In the genomic region with DNA sequence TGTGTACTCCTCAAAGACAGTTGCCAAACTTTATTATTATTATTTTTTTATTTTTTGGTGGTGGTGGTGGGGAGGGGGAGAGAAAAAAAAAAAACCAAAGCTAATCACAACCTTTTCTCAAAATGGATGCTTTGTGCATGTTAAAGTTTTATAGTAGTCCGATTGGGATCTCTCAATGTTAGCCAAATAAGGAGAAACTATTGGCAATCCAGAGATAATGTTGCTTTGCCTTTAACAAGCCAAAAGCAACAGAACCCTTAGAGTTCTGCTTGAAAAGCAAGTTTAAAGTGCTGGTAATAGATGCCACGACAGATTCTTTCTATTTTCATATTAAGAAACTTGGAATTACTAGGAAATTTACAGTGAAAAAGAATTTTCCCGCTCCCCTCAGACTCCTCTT, we compare ENCODE assay signal across 8 mouse cellular contexts. TPM values are rescaled to one million over a fixed set of nuclear protein-coding genes. Genes with fewer than 3 reads are reported as not detected.
DNase-seq lines count a peak whose midpoint lies in the region; ATAC-seq and TF ChIP-seq lines count a peak whose summit lies in the region.

No protein-coding gene starts in this region.

- no peaks in the 10 kb centered on the region for H3K27me3 ChIP-seq in embryonic facial prominence, embryonic 13.5 days
- no peaks in the 10 kb centered on the region for H3K27me3 ChIP-seq in intestine, embryonic 16.5 days (replicated peaks; ENCODE audit: control insufficient read depth, insufficient read depth, low read length)
- no peaks in the 10 kb centered on the region; the same call in 1 of the 2 replicates for H3K27me3 ChIP-seq in neural tube, embryonic 14.5 days (ENCODE audit: control insufficient read depth, insufficient read depth, low read length)

- 4% methylated on average over 3 of the region's 3 CpGs for WGBS in lung, adult 2 months
- WGBS in embryonic facial prominence, embryonic 13.5 days, result 14% methylated on average over 3 of the region's 3 CpGs
- 12% methylated on average over 3 of the region's 3 CpGs for WGBS in intestine, embryonic 16.5 days
- WGBS in neural tube, embryonic 14.5 days, result 38% methylated on average over 3 of the region's 3 CpGs

- TF ChIP-seq CTCF in lung, adult 2 months (IDR thresholded peaks at IDR 0.05; ENCODE audit: insufficient read depth, low read length), result no peak

- ATAC-seq in embryonic facial prominence, embryonic 13.5 days (ENCODE audit: insufficient number of reproducible peaks, insufficient read depth, low FRiP score, low TSS enrichment, low read depth), result no peak
- no peak for ATAC-seq in intestine, embryonic 16.5 days
- no peak for ATAC-seq in neural tube, embryonic 14.5 days (ENCODE audit: low read depth)

- H3K9ac ChIP-seq in embryonic facial prominence, embryonic 13.5 days, result peak overlapping the region; percentile 99
- H3K9ac ChIP-seq in intestine, embryonic 16.5 days (ENCODE audit: low read depth, low read length), result peak overlapping the region; percentile 100
- peak overlapping the region; percentile 18; the same call in 1 of the 2 replicates for H3K9ac ChIP-seq in neural tube, embryonic 14.5 days (replicated peaks; ENCODE audit: low read depth, low read length)

- no peaks in the 10 kb centered on the region for H3K9me3 ChIP-seq in embryonic facial prominence, embryonic 13.5 days
- no peaks in the 10 kb centered on the region for H3K9me3 ChIP-seq in intestine, embryonic 16.5 days (ENCODE audit: control insufficient read depth, low read length)
- H3K9me3 ChIP-seq in neural tube, embryonic 14.5 days (ENCODE audit: control insufficient read depth, low read length), result no peaks in the 10 kb centered on the region; the same call in 1 of the 2 replicates

- peaks cover 27% of the 10 kb centered on the region for H3K4me1 ChIP-seq in lung, adult 2 months (ENCODE audit: control insufficient read depth, insufficient read depth, low read length)
- peaks cover 20% of the 10 kb centered on the region for H3K4me1 ChIP-seq in embryonic facial prominence, embryonic 13.5 days
- peaks cover 18% of the 10 kb centered on the region for H3K4me1 ChIP-seq in intestine, embryonic 16.5 days (ENCODE audit: control insufficient read depth, insufficient read depth, low read length)
- peaks cover 17% of the 10 kb centered on the region for H3K4me1 ChIP-seq in neural tube, embryonic 14.5 days (ENCODE audit: control insufficient read depth, insufficient read depth, low read length)

- H3K27ac ChIP-seq in embryonic facial prominence, embryonic 13.5 days, result 0 out of 2 replicates have a peak overlapping the region, but pooled peaks have one; percentile 98
- H3K27ac ChIP-seq in intestine, embryonic 16.5 days (ENCODE audit: low read length), result peak overlapping the region; percentile 94
- no peak overlapping the region for H3K27ac ChIP-seq in neural tube, embryonic 14.5 days (ENCODE audit: low read depth, low read length)

- no peak for TF ChIP-seq POLR2A in lung, adult 2 months (IDR thresholded peaks at IDR 0.05; ENCODE audit: borderline replicate concordance, extremely low read depth, low read depth, low read length)

- DNase-seq in lung, adult 2 months, result no peak
- DNase-seq in lung, adult 18-20 months, result no peak
- no peak for DNase-seq in gastrocnemius, postnatal 25 days
- no peak for DNase-seq in right cerebral cortex, postnatal 10 days (ENCODE audit: low spot score in 2 of 2)
- no peak for DNase-seq in urinary bladder, postnatal 36 days (ENCODE audit: low spot score in 2 of 2)

- peak overlapping the region; percentile 70 for H3K4me2 ChIP-seq in embryonic facial prominence, embryonic 13.5 days
- H3K4me2 ChIP-seq in intestine, embryonic 16.5 days (ENCODE audit: low read depth, low read length), result peak overlapping the region; percentile 66
- peak overlapping the region; percentile 41 for H3K4me2 ChIP-seq in neural tube, embryonic 14.5 days (ENCODE audit: low read depth, low read length)

- peak overlapping the region; percentile 95 for H3K4me3 ChIP-seq in lung, adult 2 months (replicated peaks; ENCODE audit: extremely low read depth, low read depth, low read length)
- H3K4me3 ChIP-seq in embryonic facial prominence, embryonic 13.5 days, result peak overlapping the region; percentile 99
- H3K4me3 ChIP-seq in intestine, embryonic 16.5 days (ENCODE audit: low read length), result peak overlapping the region; percentile 100
- peak overlapping the region; percentile 99 for H3K4me3 ChIP-seq in neural tube, embryonic 14.5 days (ENCODE audit: low read depth, low read length)

- no peaks in the 10 kb centered on the region; the same call in 1 of the 2 replicates for H3K36me3 ChIP-seq in embryonic facial prominence, embryonic 13.5 days
- H3K36me3 ChIP-seq in intestine, embryonic 16.5 days (ENCODE audit: control insufficient read depth, insufficient read depth, low read length), result no peaks in the 10 kb centered on the region
- H3K36me3 ChIP-seq in neural tube, embryonic 14.5 days (ENCODE audit: control insufficient read depth, insufficient read depth, low read length), result no peaks in the 10 kb centered on the region

RNA-seq across cellular contexts. Expression of gene Ppp1r12a, which starts 1.5 kb away (rescaled TPM):
- polyA plus RNA-seq in lung, adult 2 months (2012; rRNA removed), result 21.1 and 32.9 TPM in 2 replicates
- 86.3 and 98.6 TPM in 2 replicates for polyA plus RNA-seq in embryonic facial prominence, embryonic 13.5 days (2015; fragmentation: Nextera tagmentation; extraction: Ambion mirVana)
- polyA plus RNA-seq in intestine, embryonic 16.5 days (2015; fragmentation: Nextera tagmentation; extraction: Ambion mirVana), result 89.6 and 101 TPM in 2 replicates
- polyA plus RNA-seq in neural tube, embryonic 14.5 days (2014; fragmentation: Nextera tagmentation; extraction: Ambion mirVana), result 81.7 and 82.8 TPM in 2 replicates
- total RNA-seq in gastrocnemius, postnatal 25 days (2021), result 10 to 100 TPM; 23.6 to 25.2 TPM

Comparison
In these comparisons a context has a peak if more than half of its experiments do, and no peak if none do; other contexts are left out.
1. H3K9ac ChIP-seq: peak in every context shown above with its lines; median percentile 100 in intestine, embryonic 16.5 days; 99 in embryonic facial prominence, embryonic 13.5 days; 18 in neural tube, embryonic 14.5 days.